31 mouse cellular contexts compared by ENCODE assay signal in genomic region chr1:86143165-86143564, GRCm38 (mm10). TPM values are rescaled to one million over a fixed set of nuclear protein-coding genes. Genes with fewer than 3 reads are reported as not detected.
DNase-seq lines count a peak whose midpoint lies in the region; ATAC-seq and TF ChIP-seq lines count a peak whose summit lies in the region.
"Had no signal": no experiment of that assay in that cellular context is flagged by ENCODE, and none has a peak within 500 bp of the region (broad histone marks: within the 10 kb centered on the region; RNA-seq: fewer than 3 reads in every experiment).

No protein-coding gene starts in this region.

- no peak overlapping the region for H3K4me2 ChIP-seq in forebrain, embryonic 12.5 days
- no peak overlapping the region for H3K4me2 ChIP-seq in hindbrain, embryonic 13.5 days
- no peak overlapping the region for H3K4me2 ChIP-seq in hindbrain, postnatal 0 days (ENCODE audit: low read depth, low read length)
- no peak overlapping the region for H3K4me2 ChIP-seq in heart, embryonic 11.5 days
- no peak overlapping the region for H3K4me2 ChIP-seq in heart, embryonic 16.5 days (ENCODE audit: low read depth, low read length)
- H3K4me2 ChIP-seq: embryonic facial prominence, embryonic 15.5 days; kidney, embryonic 15.5 days; limb, embryonic 13.5 days; liver, embryonic 13.5 days had no signal

- H3K9ac ChIP-seq in forebrain, embryonic 12.5 days: no peak overlapping the region
- 0 out of 2 replicates have a peak overlapping the region, but pooled peaks have one; percentile 5 for H3K9ac ChIP-seq in hindbrain, embryonic 13.5 days
- no peak overlapping the region for H3K9ac ChIP-seq in hindbrain, postnatal 0 days (replicated peaks; ENCODE audit: low read length)
- no peak overlapping the region for H3K9ac ChIP-seq in heart, embryonic 11.5 days (ENCODE audit: low read depth, low read length)
- H3K9ac ChIP-seq in heart, embryonic 16.5 days (ENCODE audit: low read length): no peak overlapping the region
- H3K9ac ChIP-seq: embryonic facial prominence, embryonic 15.5 days; kidney, embryonic 15.5 days; limb, embryonic 13.5 days; liver, embryonic 13.5 days had no signal

- H3K4me1 ChIP-seq in forebrain, embryonic 10.5 days: no peaks in the 10 kb centered on the region
- no peaks in the 10 kb centered on the region for H3K4me1 ChIP-seq in forebrain, embryonic 12.5 days
- H3K4me1 ChIP-seq in hindbrain, embryonic 13.5 days (replicated peaks): no peaks in the 10 kb centered on the region
- H3K4me1 ChIP-seq in hindbrain, postnatal 0 days (ENCODE audit: insufficient read depth, low read length): no peaks in the 10 kb centered on the region
- H3K4me1 ChIP-seq in heart, embryonic 11.5 days (ENCODE audit: control insufficient read depth, insufficient read depth, low read length): no peaks in the 10 kb centered on the region
- no peaks in the 10 kb centered on the region for H3K4me1 ChIP-seq in heart, embryonic 16.5 days (ENCODE audit: control insufficient read depth, insufficient read depth, low read length)
- no peaks in the 10 kb centered on the region for H3K4me1 ChIP-seq in kidney, adult 2 months (ENCODE audit: control insufficient read depth, insufficient read depth, low read length)
- H3K4me1 ChIP-seq: embryonic facial prominence, embryonic 10.5 days; embryonic facial prominence, embryonic 15.5 days; kidney, embryonic 15.5 days; limb, embryonic 13.5 days had no signal

- 92% methylated on average over 4 of the region's 4 CpGs for WGBS in forebrain, embryonic 10.5 days
- 87% methylated on average over 4 of the region's 4 CpGs for WGBS in forebrain, embryonic 12.5 days
- 91% methylated on average over 4 of the region's 4 CpGs for WGBS in hindbrain, embryonic 13.5 days
- 85% methylated on average over 4 of the region's 4 CpGs for WGBS in hindbrain, postnatal 0 days
- WGBS in heart, embryonic 11.5 days (ENCODE audit: insufficient replicate concordance): 64% methylated on average over 4 of the region's 4 CpGs
- 70% methylated on average over 4 of the region's 4 CpGs for WGBS in heart, embryonic 16.5 days
- WGBS in kidney, adult 2 months: 60% methylated on average over 4 of the region's 4 CpGs

- TF ChIP-seq CTCF in hindbrain, postnatal 0 days (IDR thresholded peaks at IDR 0.05; ENCODE audit: low read depth): no peak
- no peak for TF ChIP-seq CTCF in kidney, adult 2 months (conservative IDR thresholded peaks at IDR 0.05; ENCODE audit: insufficient read depth, insufficient read length, low read depth, low read length)

- H3K4me3 ChIP-seq in forebrain, embryonic 10.5 days: no peak overlapping the region
- H3K4me3 ChIP-seq in forebrain, embryonic 12.5 days (replicated peaks): no peak overlapping the region
- H3K4me3 ChIP-seq in hindbrain, embryonic 13.5 days: no peak overlapping the region
- no peak overlapping the region for H3K4me3 ChIP-seq in hindbrain, postnatal 0 days (ENCODE audit: low read length)
- H3K4me3 ChIP-seq in heart, embryonic 11.5 days (ENCODE audit: low read depth, low read length): no peak overlapping the region
- H3K4me3 ChIP-seq in heart, embryonic 16.5 days (ENCODE audit: low read length): no peak overlapping the region
- H3K4me3 ChIP-seq in kidney, adult 2 months (ENCODE audit: insufficient read depth, low read depth, low read length): no peak overlapping the region
- H3K4me3 ChIP-seq: embryonic facial prominence, embryonic 10.5 days; embryonic facial prominence, embryonic 15.5 days; kidney, embryonic 15.5 days; layer of hippocampus, adult 2 months; limb, embryonic 13.5 days; liver, embryonic 13.5 days had no signal

- no peak for DNase-seq in forebrain, embryonic 10.5 days (ENCODE audit: extremely low spot score, low spot score)
- DNase-seq in hindbrain, postnatal 0 days (ENCODE audit: low spot score): no peak
- no peak for DNase-seq in kidney, adult 2 months
- DNase-seq in liver: no peak
- DNase-seq: adrenal gland, adult 8-10 months; cerebellum, adult 2 months; cerebellum, postnatal 25 days; gastrocnemius, postnatal 14 days; kidney, adult 11 months; kidney, postnatal 36 days; liver, embryonic 13.5 days; midbrain, embryonic 14.5 days; thymus, adult 2 months had no signal

- H3K27ac ChIP-seq in forebrain, embryonic 10.5 days: 0 out of 2 replicates have a peak overlapping the region, but pooled peaks have one; percentile 20
- no peak overlapping the region for H3K27ac ChIP-seq in forebrain, embryonic 12.5 days
- H3K27ac ChIP-seq in hindbrain, embryonic 13.5 days: no peak overlapping the region
- H3K27ac ChIP-seq in hindbrain, postnatal 0 days: no peak overlapping the region
- no peak overlapping the region for H3K27ac ChIP-seq in heart, embryonic 11.5 days (ENCODE audit: low read depth, low read length)
- 0 out of 2 replicates have a peak overlapping the region, but pooled peaks have one; percentile 4 for H3K27ac ChIP-seq in heart, embryonic 16.5 days (ENCODE audit: low read length)
- H3K27ac ChIP-seq in kidney, adult 2 months (ENCODE audit: insufficient read depth, low read depth, low read length): no peak overlapping the region
- H3K27ac ChIP-seq: embryonic facial prominence, embryonic 10.5 days; embryonic facial prominence, embryonic 15.5 days; kidney, embryonic 15.5 days; limb, embryonic 13.5 days; liver, embryonic 13.5 days had no signal

- no peak for TF ChIP-seq POLR2A in kidney, adult 2 months (IDR thresholded peaks at IDR 0.05; ENCODE audit: low read depth, low read length)

- H3K27me3 ChIP-seq in forebrain, embryonic 10.5 days (ENCODE audit: poor library complexity, severe bottlenecking): no peaks in the 10 kb centered on the region
- no peaks in the 10 kb centered on the region for H3K27me3 ChIP-seq in forebrain, embryonic 12.5 days
- no peaks in the 10 kb centered on the region for H3K27me3 ChIP-seq in hindbrain, embryonic 13.5 days
- H3K27me3 ChIP-seq in hindbrain, postnatal 0 days (ENCODE audit: insufficient read depth, low read length): no peaks in the 10 kb centered on the region
- H3K27me3 ChIP-seq in heart, embryonic 11.5 days (ENCODE audit: control insufficient read depth, insufficient read depth, low read length): no peaks in the 10 kb centered on the region
- no peaks in the 10 kb centered on the region for H3K27me3 ChIP-seq in heart, embryonic 16.5 days (ENCODE audit: control insufficient read depth, insufficient read depth, low read length)
- H3K27me3 ChIP-seq in kidney, adult 2 months (replicated peaks; ENCODE audit: control insufficient read depth, insufficient read depth, low read length): no peaks in the 10 kb centered on the region
- H3K27me3 ChIP-seq: CH12.LX; embryonic facial prominence, embryonic 15.5 days; kidney, embryonic 15.5 days; limb, embryonic 13.5 days; liver, embryonic 13.5 days had no signal

- no peak for ATAC-seq in forebrain, embryonic 12.5 days (ENCODE audit: low FRiP score)
- no peak for ATAC-seq in hindbrain, embryonic 13.5 days (ENCODE audit: low FRiP score)
- no peak for ATAC-seq in hindbrain, postnatal 0 days
- peak; percentile 42; the same call in 1 of the 2 replicates for ATAC-seq in heart, embryonic 11.5 days (replicated peaks; ENCODE audit: insufficient number of reproducible peaks, low FRiP score, low TSS enrichment)
- peak; percentile 80 for ATAC-seq in heart, embryonic 16.5 days (replicated peaks; ENCODE audit: extremely low read depth, insufficient read depth, low FRiP score)
- ATAC-seq: activated CD4-positive, CD25-positive, alpha-beta regulatory T cell, adult 4 months; forebrain, embryonic 14.5 days; inflammation-experienced regulatory T-cells, adult 6 months had no signal

- H3K9me3 ChIP-seq in forebrain, embryonic 10.5 days: no peaks in the 10 kb centered on the region
- H3K9me3 ChIP-seq in forebrain, embryonic 12.5 days: no peaks in the 10 kb centered on the region
- H3K9me3 ChIP-seq in hindbrain, embryonic 13.5 days: no peaks in the 10 kb centered on the region
- H3K9me3 ChIP-seq in hindbrain, postnatal 0 days (ENCODE audit: low read length): no peaks in the 10 kb centered on the region
- no peaks in the 10 kb centered on the region for H3K9me3 ChIP-seq in heart, embryonic 11.5 days (replicated peaks; ENCODE audit: control insufficient read depth, low read length)
- no peaks in the 10 kb centered on the region for H3K9me3 ChIP-seq in heart, embryonic 16.5 days (replicated peaks; ENCODE audit: control insufficient read depth, low read length)
- H3K9me3 ChIP-seq: embryonic facial prominence, embryonic 10.5 days; embryonic facial prominence, embryonic 15.5 days; kidney, embryonic 15.5 days; limb, embryonic 13.5 days; liver, embryonic 13.5 days had no signal

- peaks cover 44% of the 10 kb centered on the region for H3K36me3 ChIP-seq in forebrain, embryonic 10.5 days (replicated peaks)
- H3K36me3 ChIP-seq in forebrain, embryonic 12.5 days (replicated peaks): peaks cover 32% of the 10 kb centered on the region
- peaks cover 52% of the 10 kb centered on the region for H3K36me3 ChIP-seq in hindbrain, embryonic 13.5 days
- H3K36me3 ChIP-seq in hindbrain, postnatal 0 days (ENCODE audit: insufficient read depth, low read length): peaks cover 10% of the 10 kb centered on the region
- H3K36me3 ChIP-seq in heart, embryonic 11.5 days (ENCODE audit: control insufficient read depth, insufficient read depth, low read length): peaks cover 4% of the 10 kb centered on the region; the same call in 1 of the 2 replicates
- peaks cover 10% of the 10 kb centered on the region for H3K36me3 ChIP-seq in heart, embryonic 16.5 days (ENCODE audit: control insufficient read depth, insufficient read depth)
- H3K36me3 ChIP-seq in kidney, adult 2 months (ENCODE audit: control insufficient read depth, insufficient read depth, low read length): no peaks in the 10 kb centered on the region; the same call in 1 of the 2 replicates

RNA-seq across cellular contexts. Expression of gene Gm21972, which starts 9.7 kb away (rescaled TPM):
- 0.20 TPM in 1 of 2 replicates, not detected in the other for polyA plus RNA-seq in forebrain, embryonic 10.5 days (2016; fragmentation: Nextera tagmentation; extraction: Ambion mirVana)
- polyA plus RNA-seq in forebrain, embryonic 12.5 days (2016; fragmentation: Nextera tagmentation; extraction: Ambion mirVana): 0.54 TPM in 1 of 2 replicates, not detected in the other
- 0.48 and 0.60 TPM in 2 replicates for polyA plus RNA-seq in hindbrain, embryonic 13.5 days (2015; fragmentation: Nextera tagmentation; extraction: Ambion mirVana)
- total RNA-seq in hindbrain, postnatal 0 days (2014; rRNA removed): 4.0 and 5.2 TPM in 2 replicates
- 0.29 TPM in 1 of 2 replicates, not detected in the other for polyA plus RNA-seq in hindbrain, postnatal 0 days (2015; fragmentation: Nextera tagmentation; extraction: Ambion mirVana)
- polyA plus RNA-seq in heart, embryonic 11.5 days (2014; fragmentation: Nextera tagmentation; extraction: Ambion mirVana): not detected in 2 replicates
- polyA plus RNA-seq in heart, embryonic 16.5 days (2015; fragmentation: Nextera tagmentation; extraction: Ambion mirVana): not detected in 2 replicates
- not detected in 2 replicates for polyA plus RNA-seq in kidney, adult 2 months (2012; rRNA removed)
- total RNA-seq: ES-E14; monocyte, adult 5-6 weeks had no signal
- polyA plus RNA-seq: activated CD4-positive, CD25-positive, alpha-beta regulatory T cell, adult 4 months; embryonic facial prominence, embryonic 10.5 days; embryonic facial prominence, embryonic 15.5 days; hindbrain, embryonic 11.5 days; inflammation-experienced regulatory T-cells, adult 6 months; kidney, embryonic 15.5 days; thymus, adult 2 months had no signal

RNA-seq across cellular contexts. Expression of gene Armc9, which starts 11.4 kb away (rescaled TPM):
- 38.4 and 38.7 TPM in 2 replicates for polyA plus RNA-seq in forebrain, embryonic 10.5 days (2016; fragmentation: Nextera tagmentation; extraction: Ambion mirVana)
- 36.8 and 38.6 TPM in 2 replicates for polyA plus RNA-seq in forebrain, embryonic 12.5 days (2016; fragmentation: Nextera tagmentation; extraction: Ambion mirVana)
- 31.9 and 34.7 TPM in 2 replicates for polyA plus RNA-seq in hindbrain, embryonic 13.5 days (2015; fragmentation: Nextera tagmentation; extraction: Ambion mirVana)
- total RNA-seq in hindbrain, postnatal 0 days (2014; rRNA removed): 13.6 and 21.0 TPM in 2 replicates
- polyA plus RNA-seq in hindbrain, postnatal 0 days (2015; fragmentation: Nextera tagmentation; extraction: Ambion mirVana): 34.9 and 38.1 TPM in 2 replicates
- 12.3 and 14.7 TPM in 2 replicates for polyA plus RNA-seq in heart, embryonic 11.5 days (2014; fragmentation: Nextera tagmentation; extraction: Ambion mirVana)
- polyA plus RNA-seq in heart, embryonic 16.5 days (2015; fragmentation: Nextera tagmentation; extraction: Ambion mirVana): 12.1 and 12.4 TPM in 2 replicates
- polyA plus RNA-seq in kidney, adult 2 months (2012; rRNA removed): 7.1 and 7.4 TPM in 2 replicates

RNA-seq across cellular contexts. Expression of gene Htr2b, which starts 31.4 kb away (rescaled TPM):
- 0.18 and 0.19 TPM in 2 replicates for polyA plus RNA-seq in forebrain, embryonic 10.5 days (2016; fragmentation: Nextera tagmentation; extraction: Ambion mirVana)
- 0.44 and 0.75 TPM in 2 replicates for polyA plus RNA-seq in forebrain, embryonic 12.5 days (2016; fragmentation: Nextera tagmentation; extraction: Ambion mirVana)
- 0.32 and 0.44 TPM in 2 replicates for polyA plus RNA-seq in hindbrain, embryonic 13.5 days (2015; fragmentation: Nextera tagmentation; extraction: Ambion mirVana)
- not detected in 2 replicates for total RNA-seq in hindbrain, postnatal 0 days (2014; rRNA removed)
- polyA plus RNA-seq in hindbrain, postnatal 0 days (2015; fragmentation: Nextera tagmentation; extraction: Ambion mirVana): 0.24 and 0.44 TPM in 2 replicates
- polyA plus RNA-seq in heart, embryonic 11.5 days (2014; fragmentation: Nextera tagmentation; extraction: Ambion mirVana): 0.14 and 0.57 TPM in 2 replicates
- 0.26 and 0.37 TPM in 2 replicates for polyA plus RNA-seq in heart, embryonic 16.5 days (2015; fragmentation: Nextera tagmentation; extraction: Ambion mirVana)
- 0.33 and 0.71 TPM in 2 replicates for polyA plus RNA-seq in kidney, adult 2 months (2012; rRNA removed)
- total RNA-seq: CH12.LX; granulocyte monocyte progenitor cell, adult 5-6 weeks; layer of hippocampus, adult 2 months; left cerebral cortex, postnatal 36 days; monocyte, adult 5-6 weeks had no signal
- polyA plus RNA-seq: cerebellum, adult 2 months had no signal

Comparison
In these comparisons a context has a peak if more than half of its experiments do, and no peak if none do; other contexts are left out.
1. H3K27ac ChIP-seq: peak in forebrain, embryonic 10.5 days (single experiment) and heart, embryonic 16.5 days (single experiment); none in forebrain, embryonic 12.5 days (single experiment), hindbrain, embryonic 13.5 days (single experiment), hindbrain, postnatal 0 days (single experiment), heart, embryonic 11.5 days (single experiment) and kidney, adult 2 months (single experiment).
2. ATAC-seq: peak in heart, embryonic 11.5 days (single experiment) and heart, embryonic 16.5 days (single experiment); none in forebrain, embryonic 12.5 days (single experiment), hindbrain, embryonic 13.5 days (single experiment) and hindbrain, postnatal 0 days (single experiment).